Mouse (Mus musculus) forebrain, postnatal 0 days (tissue): Measurements from ENCODE around the gene Treml2. TPM values are rescaled to one million over a fixed set of nuclear protein-coding genes. Genes with fewer than 3 reads are reported as not detected.

Source experiments
- ATAC-seq: fragments of 200-750 bp; cut with Nextera tagmentation; 2 replicates; pipeline ENCODE4 v1.8.0; 2017; ENCODE audit warnings: mild to moderate bottlenecking, moderate library complexity
- DNase-seq: peaks from one replicate; pipeline ENCODE4 v3.0.0-alpha.2; 2015
- H3K27ac ChIP-seq: fragments of 300-500 bp; sonication (generic); 2 replicates; pipeline ENCODE4 v1.5.1; 2014; ENCODE audit warnings: low read depth, mild to moderate bottlenecking, antibody characterized with exemption, low read length, moderate library complexity, mixed read lengths
- H3K27me3 ChIP-seq: fragments of 300-500 bp; sonication (generic); 2 replicates; pipeline ENCODE4 v1.6.1; 2014; ENCODE audit warnings: mild to moderate bottlenecking, low read length, mixed read lengths; ENCODE audit not compliant: insufficient read depth
- H3K36me3 ChIP-seq: fragments of 300-500 bp; sonication (generic); 2 replicates; pipeline ENCODE4 v1.6.1; 2014; ENCODE audit warnings: mild to moderate bottlenecking, moderate library complexity; ENCODE audit not compliant: insufficient read depth
- H3K4me1 ChIP-seq: fragments of 300-500 bp; sonication (generic); 2 replicates; pipeline ENCODE4 v1.6.1; 2014; ENCODE audit warnings: antibody characterized with exemption; ENCODE audit not compliant: insufficient read depth
- H3K4me2 ChIP-seq: fragments of 300-500 bp; sonication (generic); 2 replicates; pipeline ENCODE4 v1.6.1; 2014; ENCODE audit warnings: low read depth, mild to moderate bottlenecking, moderate library complexity
- H3K4me3 ChIP-seq: fragments of 300-500 bp; sonication (generic); 2 replicates; pipeline ENCODE4 v1.5.1; 2014; ENCODE audit warnings: low read depth, low read length, mixed read lengths
- H3K9ac ChIP-seq: fragments of 300-500 bp; sonication (generic); 2 replicates; pipeline ENCODE4 v1.6.1; 2014; ENCODE audit warnings: mild to moderate bottlenecking
- H3K9me3 ChIP-seq: fragments of 300-500 bp; sonication (generic); 2 replicates; pipeline ENCODE4 v1.6.1; 2016; ENCODE audit warnings: low read length
- CTCF ChIP-seq: sonication (generic); IDR thresholded peaks from 2 replicates; pipeline ENCODE4 v1.5.1; 2016; ENCODE audit warnings: antibody characterized with exemption, control low read depth, low read depth
- WGBS: fragments of 180-500 bp; shearing (Covaris S2); extraction: QIAGEN DNeasy Blood & Tissue Kit; methylation state at CpG from one replicate; pipeline ENCODE4 v1.1.7; 2014; 5-methylcytosine and 5-hydroxymethylcytosine counted together
- polyA plus RNA-seq: library from polyadenylated mRNA; unstranded; fragments of >200 nt; fragmentation: Nextera tagmentation; extraction: Ambion mirVana; gene quantifications from 2 replicates; pipeline ENCODE4 v1.2.1, GENCODE M21; 2015
- total RNA-seq: library from RNA; depleted of rRNA; stranded (reverse); fragments of >200 nt; gene quantifications from 2 replicates; pipeline ENCODE4 v1.2.3, GENCODE M21; 2014

The Treml2 gene
- total and polyA plus RNA-seq, 2 experiments from 2014 or later, result 0.07 to 0.43 TPM

DNA sequence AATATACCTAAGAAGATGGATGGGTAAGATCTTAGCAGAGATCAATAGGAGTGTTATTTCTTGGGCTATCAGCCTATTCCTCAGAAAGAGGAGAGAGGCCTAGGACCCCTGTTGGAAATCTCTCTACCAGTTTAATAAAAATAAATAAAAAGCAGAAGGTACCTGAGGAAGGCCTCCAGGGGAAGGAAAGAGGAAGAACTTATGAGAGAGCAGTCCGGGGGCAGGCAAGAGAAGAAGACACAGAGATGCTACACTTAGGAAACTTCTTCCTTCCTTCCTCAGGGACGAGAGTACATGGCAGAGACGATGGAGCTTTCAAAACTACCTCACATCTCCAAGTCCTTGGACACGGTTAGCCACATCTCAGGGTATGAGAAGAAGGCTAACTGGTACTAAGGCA lies 25.2 kb upstream of the Treml2 start:
- no peaks in the 10 kb centered on the region for H3K4me1 ChIP-seq
- no peak for TF ChIP-seq CTCF
- H3K36me3 ChIP-seq, result no peaks in the 10 kb centered on the region
- no peak for ATAC-seq
- DNase-seq, result no peak
- no peak overlapping the region for H3K4me3 ChIP-seq
- no peak overlapping the region for H3K27ac ChIP-seq
- no peak overlapping the region for H3K9ac ChIP-seq
- no peak overlapping the region for H3K4me2 ChIP-seq
- 89% methylated on average over 4 of the region's 4 CpGs for WGBS
- H3K9me3 ChIP-seq, result no peaks in the 10 kb centered on the region
- H3K27me3 ChIP-seq, result no peaks in the 10 kb centered on the region

DNA sequence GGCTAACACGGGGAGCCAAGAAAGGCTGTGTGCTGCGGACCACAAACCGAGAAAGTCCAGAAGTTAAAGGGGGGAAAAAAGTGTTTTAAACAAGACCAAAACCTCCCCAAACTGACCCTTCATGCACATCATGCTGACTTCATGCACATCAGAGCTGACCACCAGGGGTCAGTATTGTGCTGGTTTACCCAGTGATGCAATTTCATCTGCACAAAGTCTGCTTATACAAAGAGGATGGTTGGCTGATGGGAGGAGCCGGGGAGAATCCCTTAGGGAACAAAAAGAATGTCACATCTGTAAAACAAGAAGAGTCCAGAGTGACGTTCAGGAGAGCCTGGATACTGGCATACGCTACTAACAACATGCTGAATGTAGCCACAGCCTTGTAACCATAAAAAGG lies 24.4 kb upstream of the Treml2 start:
- no peak overlapping the region for H3K4me3 ChIP-seq
- no peaks in the 10 kb centered on the region for H3K4me1 ChIP-seq
- WGBS, result 37% methylated on average over 6 of the region's 6 CpGs
- ATAC-seq (peak; percentile 54), DNase-seq (peak; percentile 81)
- peak; percentile 83 for TF ChIP-seq CTCF
- H3K27ac ChIP-seq, result no peak overlapping the region
- no peaks in the 10 kb centered on the region for H3K36me3 ChIP-seq
- no peak overlapping the region for H3K4me2 ChIP-seq
- no peaks in the 10 kb centered on the region for H3K27me3 ChIP-seq
- no peaks in the 10 kb centered on the region for H3K9me3 ChIP-seq
- no peak overlapping the region for H3K9ac ChIP-seq

DNA sequence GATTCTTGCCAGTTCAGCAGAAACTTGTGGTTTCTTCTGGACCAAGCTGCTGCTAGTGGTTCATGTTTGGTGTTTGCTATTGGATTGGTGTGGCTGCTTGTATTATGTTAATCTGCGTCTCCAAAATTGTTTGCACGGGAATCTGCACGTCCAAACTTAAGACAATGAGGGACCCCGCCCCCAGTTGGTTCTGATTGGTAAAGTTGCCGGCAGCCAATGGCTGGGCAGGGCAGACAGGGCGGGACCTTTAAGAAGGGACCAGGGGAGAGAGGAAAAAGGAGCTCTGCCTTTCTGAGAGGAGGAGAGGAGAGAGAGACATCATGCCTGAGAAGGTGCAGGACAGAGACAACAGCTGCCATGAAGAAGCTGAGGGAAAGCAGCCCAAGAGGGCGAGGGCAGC lies 23.6 kb upstream of the Treml2 start:
- 62% methylated on average over 7 of the region's 7 CpGs for WGBS
- H3K4me3 ChIP-seq, result no peak overlapping the region
- H3K27me3 ChIP-seq, result no peaks in the 10 kb centered on the region
- no peak overlapping the region for H3K27ac ChIP-seq
- H3K9me3 ChIP-seq, result no peaks in the 10 kb centered on the region
- H3K9ac ChIP-seq, result no peak overlapping the region
- no peak for ATAC-seq
- no peaks in the 10 kb centered on the region for H3K4me1 ChIP-seq
- H3K4me2 ChIP-seq, result no peak overlapping the region
- H3K36me3 ChIP-seq, result no peaks in the 10 kb centered on the region
- no peak for TF ChIP-seq CTCF
- no peak for DNase-seq

DNA sequence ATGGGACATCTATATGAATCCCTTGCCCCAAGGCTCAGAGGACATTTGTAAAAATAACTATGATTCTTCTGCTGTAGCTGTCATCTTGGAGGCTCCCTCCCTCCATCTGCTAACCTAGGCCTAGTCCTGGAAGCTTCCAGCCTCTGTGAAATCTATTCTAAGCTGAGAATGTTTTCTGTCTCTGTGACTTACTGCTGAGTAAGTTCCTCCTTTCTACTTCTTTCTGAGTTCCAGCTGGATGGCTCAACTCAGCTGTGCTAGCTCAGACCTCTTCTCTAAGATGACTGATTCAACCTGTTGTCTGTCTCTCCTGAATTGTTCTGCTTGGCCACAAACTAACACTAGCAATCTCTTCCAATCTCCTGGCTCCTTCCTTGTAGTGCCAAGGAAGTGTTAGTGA lies 20.9 kb upstream of the Treml2 start:
- no peak for TF ChIP-seq CTCF
- H3K9me3 ChIP-seq, result no peaks in the 10 kb centered on the region
- H3K4me1 ChIP-seq, result peaks cover 3% of the 10 kb centered on the region; the same call in 1 of the 2 replicates
- no peak overlapping the region for H3K4me3 ChIP-seq
- ATAC-seq (no peak), DNase-seq (no peak)
- H3K9ac ChIP-seq, result no peak overlapping the region
- H3K27me3 ChIP-seq, result no peaks in the 10 kb centered on the region
- no peak overlapping the region for H3K27ac ChIP-seq
- H3K36me3 ChIP-seq, result no peaks in the 10 kb centered on the region
- no peak overlapping the region for H3K4me2 ChIP-seq

DNA sequence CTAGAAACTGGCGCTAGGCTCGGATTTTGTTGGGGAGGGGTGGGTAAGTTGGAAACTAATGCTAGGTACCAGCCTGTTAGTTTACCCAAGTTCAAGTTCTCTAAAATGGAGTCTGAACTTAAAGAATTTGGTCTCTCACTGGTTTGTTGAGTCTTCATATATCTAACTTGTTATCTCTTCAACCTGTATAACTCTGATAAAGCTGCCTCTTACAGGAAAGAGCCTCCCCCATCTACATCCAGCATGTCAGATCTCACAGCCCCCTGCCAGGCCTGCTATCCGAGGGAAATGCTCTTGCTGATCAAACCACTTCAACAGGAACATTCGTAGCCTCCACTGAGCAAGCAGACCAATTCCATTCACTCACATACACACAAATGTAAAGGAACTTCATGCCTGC lies 20.3 kb upstream of the Treml2 start:
- 79% methylated on average over 4 of the region's 4 CpGs for WGBS
- no peak overlapping the region for H3K9ac ChIP-seq
- no peaks in the 10 kb centered on the region for H3K27me3 ChIP-seq
- DNase-seq (no peak), ATAC-seq (no peak)
- H3K4me2 ChIP-seq, result no peak overlapping the region
- TF ChIP-seq CTCF, result no peak
- no peak overlapping the region for H3K27ac ChIP-seq
- no peak overlapping the region for H3K4me3 ChIP-seq
- H3K36me3 ChIP-seq, result no peaks in the 10 kb centered on the region
- H3K9me3 ChIP-seq, result no peaks in the 10 kb centered on the region
- peaks cover 3% of the 10 kb centered on the region; the same call in 1 of the 2 replicates for H3K4me1 ChIP-seq

DNA sequence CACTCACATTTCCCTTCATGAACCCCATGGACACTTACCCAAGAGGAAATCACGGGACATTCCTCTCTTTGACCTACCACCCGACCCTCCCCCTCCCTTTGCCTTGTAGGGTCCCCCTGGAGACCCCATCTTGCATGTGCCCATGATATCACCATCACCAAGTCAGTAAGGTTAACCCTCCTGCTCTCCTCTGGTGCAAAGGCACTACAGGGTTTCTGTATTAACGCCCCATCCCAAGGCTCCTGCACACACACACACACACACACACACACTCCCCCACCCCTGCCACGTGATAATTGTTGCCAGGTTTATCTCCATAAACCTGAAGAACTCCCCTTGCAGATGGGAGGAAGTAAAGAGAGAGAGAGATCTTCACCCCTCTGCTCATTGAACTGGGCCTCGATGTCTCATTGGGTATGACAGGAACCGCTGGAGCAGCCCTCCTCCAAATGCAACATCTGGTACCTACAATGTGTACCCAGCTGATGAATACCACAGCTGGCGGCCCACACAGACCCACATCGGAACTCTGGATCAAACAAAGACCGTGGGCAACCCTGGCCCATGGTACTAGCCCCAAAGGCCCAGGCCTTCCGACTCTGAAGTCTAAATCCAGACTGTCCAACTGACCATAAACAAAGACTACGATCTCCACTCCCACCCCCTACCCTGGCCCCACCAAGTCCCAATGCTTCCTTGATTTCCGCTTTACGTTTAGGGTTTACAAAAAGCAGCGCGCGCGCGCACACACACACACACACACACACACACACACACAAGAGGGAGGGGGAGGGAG lies 18.2 kb upstream of the Treml2 start:
- DNase-seq (no peak), ATAC-seq (peak; percentile 42)
- Histone ChIP-seq H3K9ac (peak overlapping the region; percentile 4; the same call in 1 of the 2 replicates), H3K36me3 (no peaks in the 10 kb centered on the region), H3K4me3 (peak overlapping the region; percentile 23), H3K27ac (no peak overlapping the region), H3K4me2 (peak overlapping the region; percentile 50), H3K27me3 (no peaks in the 10 kb centered on the region), H3K4me1 (peaks cover 3% of the 10 kb centered on the region; the same call in 1 of the 2 replicates), H3K9me3 (no peaks in the 10 kb centered on the region)
- WGBS, result 26% methylated on average over 18 of the region's 18 CpGs
- TF ChIP-seq CTCF, result no peak

GRCm38 (mm10) chr17:48281739-48282085 lies 17.6 kb upstream of the Treml2 start:
- peak overlapping the region; percentile 23 for H3K4me3 ChIP-seq
- peaks cover 3% of the 10 kb centered on the region; the same call in 1 of the 2 replicates for H3K4me1 ChIP-seq
- WGBS, result 2% methylated on average over 3 of the region's 3 CpGs
- H3K9me3 ChIP-seq, result no peaks in the 10 kb centered on the region
- peak; percentile 53 for ATAC-seq
- H3K36me3 ChIP-seq, result no peaks in the 10 kb centered on the region
- TF ChIP-seq CTCF, result no peak
- no peak overlapping the region for H3K27ac ChIP-seq
- H3K27me3 ChIP-seq, result no peaks in the 10 kb centered on the region
- peak overlapping the region; percentile 4; the same call in 1 of the 2 replicates for H3K9ac ChIP-seq
- H3K4me2 ChIP-seq, result peak overlapping the region; percentile 50
- peak; percentile 67 for DNase-seq
